Mouse (Mus musculus) hindbrain, embryonic 15.5 days (tissue): ENCODE measurements around the gene Tsen2. TPM values are rescaled to one million over a fixed set of nuclear protein-coding genes. Genes with fewer than 3 reads are reported as not detected.

ENCODE experiments used
- ATAC-seq: fragments of 200-750 bp; cut with Nextera tagmentation; 2 replicates; pipeline ENCODE4 v1.8.0; 2017; ENCODE audit warnings: low read depth, moderate number of reproducible peaks, moderate TSS enrichment; ENCODE audit not compliant: low FRiP score
- H3K27ac ChIP-seq: fragments of 300-500 bp; sonication (generic); replicated peaks from 2 replicates; pipeline ENCODE4 v1.5.1; 2015; ENCODE audit warnings: mild to moderate bottlenecking, inconsistent platforms
- H3K27me3 ChIP-seq: fragments of 300-500 bp; sonication (generic); 2 replicates; pipeline ENCODE4 v1.6.1; 2015; ENCODE audit warnings: control low read depth, inconsistent platforms
- H3K36me3 ChIP-seq: fragments of 300-500 bp; sonication (generic); 2 replicates; pipeline ENCODE4 v1.6.1; 2015; ENCODE audit warnings: control low read depth, inconsistent platforms
- H3K4me1 ChIP-seq: fragments of 300-500 bp; sonication (generic); replicated peaks from 2 replicates; pipeline ENCODE4 v1.6.1; 2015; ENCODE audit warnings: control low read depth, inconsistent platforms
- H3K4me2 ChIP-seq: fragments of 300-500 bp; sonication (generic); 2 replicates; pipeline ENCODE4 v1.6.1; 2015; ENCODE audit warnings: moderate library complexity, mild to moderate bottlenecking, inconsistent platforms
- H3K4me3 ChIP-seq: fragments of 300-500 bp; sonication (generic); 2 replicates; pipeline ENCODE4 v1.5.1; 2015; ENCODE audit warnings: mild to moderate bottlenecking, inconsistent platforms
- H3K9ac ChIP-seq: fragments of 300-500 bp; sonication (generic); 2 replicates; pipeline ENCODE4 v1.6.1; 2015; ENCODE audit warnings: inconsistent platforms
- H3K9me3 ChIP-seq: fragments of 300-500 bp; sonication (generic); 2 replicates; pipeline ENCODE4 v1.6.1; 2016; ENCODE audit warnings: control low read depth, inconsistent platforms
- WGBS: fragments of 180-500 bp; shearing (Covaris S2); methylation state at CpG from one replicate; pipeline ENCODE4 v1.1.7; 2015; 5-methylcytosine and 5-hydroxymethylcytosine counted together
- polyA plus RNA-seq: library from polyadenylated mRNA; unstranded; fragments of >200 nt; fragmentation: Nextera tagmentation; extraction: Ambion mirVana; gene quantifications from 2 replicates; pipeline ENCODE4 v1.2.1, GENCODE M21; 2015

Tsen2 gene
- polyA plus RNA-seq, 1 experiment from 2014 or later, result 35.3 TPM

DNA sequence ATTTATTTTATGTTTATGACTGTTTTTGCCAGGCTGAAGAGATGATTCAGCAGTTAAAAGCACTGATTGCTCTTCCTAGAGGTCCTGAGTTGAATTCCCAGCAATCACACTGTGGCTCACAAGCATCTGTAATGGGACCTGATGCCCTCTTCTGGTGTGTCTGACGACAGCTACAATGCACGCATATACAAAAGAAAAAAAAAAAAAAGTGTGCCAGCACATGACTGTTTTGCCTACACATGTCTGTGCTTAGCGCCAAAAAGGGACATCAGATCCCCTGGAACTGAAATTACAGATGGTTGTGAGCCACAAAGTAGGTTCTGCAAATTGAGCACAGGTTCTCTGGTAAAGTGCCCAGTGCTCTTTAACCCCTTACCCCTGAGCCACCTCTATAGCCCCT, 2.1 kb upstream of the Tsen2 start:
- Histone ChIP-seq H3K4me1 (peaks cover 26% of the 10 kb centered on the region), H3K4me2 (no peak overlapping the region), H3K9ac (no peak overlapping the region), H3K9me3 (no peaks in the 10 kb centered on the region), H3K36me3 (no peaks in the 10 kb centered on the region), H3K27me3 (no peaks in the 10 kb centered on the region), H3K4me3 (no peak overlapping the region), H3K27ac (no peak overlapping the region)
- WGBS, result 72% methylated on average over 3 of the region's 3 CpGs
- no peak for ATAC-seq

DNA sequence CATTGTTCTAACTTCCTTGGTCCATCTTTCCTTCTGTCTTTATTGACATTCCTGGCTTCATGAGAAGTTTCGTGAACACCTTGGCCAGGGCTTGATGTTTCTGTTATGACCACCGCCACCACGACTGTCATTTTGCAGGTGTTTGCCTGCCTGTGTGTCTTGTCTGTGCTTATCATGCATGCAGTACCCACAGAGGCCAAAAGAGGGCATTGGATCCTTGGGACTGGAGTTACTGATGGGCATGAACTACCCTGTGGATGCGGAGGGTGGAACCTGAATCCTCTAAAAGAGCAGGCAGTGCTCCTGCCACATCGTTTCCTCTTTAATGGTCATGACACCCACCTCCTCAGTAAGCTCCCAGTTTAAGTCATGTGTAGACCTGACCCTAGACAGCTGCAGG, 1.8 kb downstream of the Tsen2 start:
- H3K4me1 ChIP-seq, result peaks cover 19% of the 10 kb centered on the region
- no peak overlapping the region for H3K27ac ChIP-seq
- H3K27me3 ChIP-seq, result no peaks in the 10 kb centered on the region
- peaks cover 20% of the 10 kb centered on the region for H3K36me3 ChIP-seq
- no peak overlapping the region for H3K4me3 ChIP-seq
- H3K4me2 ChIP-seq, result no peak overlapping the region
- ATAC-seq, result no peak
- H3K9ac ChIP-seq, result no peak overlapping the region
- no peaks in the 10 kb centered on the region for H3K9me3 ChIP-seq
- 90% methylated on average over 5 of the region's 5 CpGs for WGBS

DNA sequence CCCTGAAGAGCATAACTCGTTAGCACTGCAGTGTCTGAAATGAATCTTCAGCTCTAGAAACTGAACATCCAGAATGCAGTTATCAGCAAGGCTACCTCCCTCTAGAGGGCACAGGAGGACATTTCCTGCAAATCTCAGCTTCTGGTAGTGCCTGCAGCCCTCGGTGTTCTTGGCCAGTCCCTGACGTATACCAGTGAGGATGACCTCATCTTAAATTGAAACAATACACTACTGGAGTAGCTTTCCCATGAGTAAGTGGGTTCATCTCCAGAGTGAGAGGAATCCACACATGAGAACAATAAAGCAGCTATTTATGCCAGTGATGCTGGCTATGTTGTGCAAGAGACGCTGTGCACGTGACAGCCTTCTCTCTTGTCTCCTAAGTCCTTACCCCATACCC, 11.0 kb downstream of the Tsen2 start:
- WGBS, result 85% methylated on average over 5 of the region's 5 CpGs
- ATAC-seq, result no peak
- H3K4me2 ChIP-seq, result no peak overlapping the region
- no peak overlapping the region for H3K9ac ChIP-seq
- no peaks in the 10 kb centered on the region for H3K9me3 ChIP-seq
- no peak overlapping the region for H3K4me3 ChIP-seq
- H3K36me3 ChIP-seq, result peaks cover 48% of the 10 kb centered on the region
- no peaks in the 10 kb centered on the region for H3K27me3 ChIP-seq
- no peak overlapping the region for H3K27ac ChIP-seq
- H3K4me1 ChIP-seq, result no peaks in the 10 kb centered on the region

DNA sequence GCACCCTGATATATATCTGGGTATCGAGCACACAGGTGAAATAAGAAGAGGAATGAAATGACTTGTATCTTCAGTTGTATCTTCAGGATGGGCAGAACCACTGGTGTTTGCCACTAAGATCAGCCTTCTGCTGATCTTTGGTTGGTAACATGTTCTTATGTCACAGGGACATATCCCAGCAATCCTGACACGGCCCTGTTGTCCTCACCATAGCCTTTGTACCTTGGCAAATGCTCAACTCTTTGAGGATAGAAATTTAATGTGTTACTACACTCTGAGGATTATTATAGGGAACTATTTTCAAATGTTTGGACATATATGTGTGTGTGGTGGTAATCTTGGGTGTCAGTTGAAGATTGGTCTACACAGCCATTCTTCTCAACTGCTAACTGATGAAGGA, 13.7 kb downstream of the Tsen2 start:
- Histone ChIP-seq H3K4me1 (no peaks in the 10 kb centered on the region), H3K36me3 (peaks cover 44% of the 10 kb centered on the region), H3K9me3 (no peaks in the 10 kb centered on the region), H3K27ac (no peak overlapping the region), H3K4me2 (no peak overlapping the region), H3K27me3 (no peaks in the 10 kb centered on the region), H3K9ac (no peak overlapping the region), H3K4me3 (no peak overlapping the region)
- 94% methylated on average over 2 of the region's 2 CpGs for WGBS
- ATAC-seq, result no peak

DNA sequence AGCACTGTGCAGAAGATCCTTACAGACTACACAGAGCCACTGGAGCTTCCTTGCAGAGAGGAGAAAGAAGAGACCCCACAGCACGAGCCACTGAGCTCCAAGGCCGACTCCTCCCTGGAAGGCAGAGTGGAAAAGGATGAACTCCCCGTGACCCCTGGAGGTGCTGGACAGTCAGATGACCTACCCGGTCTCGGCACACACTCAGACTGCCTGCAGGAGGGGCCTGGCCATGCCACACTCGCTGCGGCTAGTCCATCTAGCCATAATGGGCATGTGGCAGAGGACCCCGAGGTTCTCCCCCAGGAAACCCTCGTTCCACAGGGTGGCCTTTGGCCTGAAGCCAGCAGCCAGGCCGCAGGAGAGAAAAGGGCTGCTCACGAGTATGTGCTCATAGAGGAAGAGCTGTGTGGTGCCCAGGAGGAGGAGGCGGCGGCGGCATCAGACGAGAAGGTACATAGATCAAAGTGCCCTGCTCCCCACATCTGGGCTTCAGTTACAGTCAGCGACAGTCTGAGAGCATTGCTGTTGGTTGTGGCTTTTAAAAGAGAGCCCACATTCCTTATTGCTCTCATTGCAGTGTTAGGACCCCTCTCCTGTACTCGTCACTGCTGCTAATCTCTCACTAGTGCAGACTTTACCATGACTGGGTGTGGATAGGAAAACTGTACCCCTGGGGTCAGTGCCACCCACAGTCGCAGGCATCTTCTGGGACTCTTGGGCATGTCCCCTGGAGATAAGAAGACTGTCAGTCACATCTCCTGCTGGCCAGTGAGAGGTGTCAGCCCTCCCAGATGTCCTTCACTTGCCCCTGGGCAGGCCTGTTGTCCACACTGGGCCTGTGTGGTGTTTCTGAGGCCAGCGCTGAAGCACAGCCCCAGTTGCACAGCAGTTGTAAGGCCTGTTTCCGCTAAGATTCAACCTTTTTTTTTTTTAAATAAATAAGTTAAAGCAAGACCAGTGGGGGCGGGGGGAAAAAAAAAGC, 15.5 kb downstream of the Tsen2 start:
- WGBS, result 80% methylated on average over 21 of the region's 21 CpGs

DNA sequence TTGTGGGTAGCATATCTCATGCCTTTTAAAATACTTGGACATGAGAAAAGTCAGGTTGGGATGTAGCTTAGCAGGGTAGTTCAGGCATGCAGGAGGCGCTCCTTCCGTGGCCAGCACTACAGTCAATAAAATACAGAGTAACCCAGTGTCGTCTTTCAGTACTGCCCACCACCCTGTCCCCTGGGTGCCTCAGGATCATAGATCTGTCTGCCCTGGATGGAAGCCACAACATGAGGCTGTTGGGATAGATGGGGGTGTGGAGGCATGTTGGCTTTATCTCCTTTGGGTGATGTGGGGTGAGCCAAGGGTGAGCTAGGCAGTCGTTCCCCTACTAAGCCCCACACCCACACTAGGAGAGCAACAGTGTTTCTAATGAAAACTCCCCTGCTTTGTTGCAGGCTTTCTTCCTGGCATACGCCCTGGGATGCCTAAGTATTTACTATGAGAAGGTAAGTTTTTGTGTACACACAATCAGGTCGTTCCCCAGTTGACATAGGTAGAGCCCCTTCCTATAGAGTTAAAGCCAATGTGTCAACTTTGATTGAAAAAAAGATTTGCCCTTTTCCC, 21.1 kb downstream of the Tsen2 start:
- WGBS, result 97% methylated on average over 6 of the region's 6 CpGs

More for the DNA sequence above, 15.5 kb downstream of the Tsen2 start:
- no peaks in the 10 kb centered on the region for H3K27me3 ChIP-seq
- peaks cover 27% of the 10 kb centered on the region for H3K36me3 ChIP-seq
- ATAC-seq, result no peak
- H3K4me1 ChIP-seq, result no peaks in the 10 kb centered on the region
- H3K4me3 ChIP-seq, result no peak overlapping the region
- no peak overlapping the region for H3K27ac ChIP-seq
- H3K9me3 ChIP-seq, result no peaks in the 10 kb centered on the region
- no peak overlapping the region for H3K9ac ChIP-seq
- no peak overlapping the region for H3K4me2 ChIP-seq

DNA sequence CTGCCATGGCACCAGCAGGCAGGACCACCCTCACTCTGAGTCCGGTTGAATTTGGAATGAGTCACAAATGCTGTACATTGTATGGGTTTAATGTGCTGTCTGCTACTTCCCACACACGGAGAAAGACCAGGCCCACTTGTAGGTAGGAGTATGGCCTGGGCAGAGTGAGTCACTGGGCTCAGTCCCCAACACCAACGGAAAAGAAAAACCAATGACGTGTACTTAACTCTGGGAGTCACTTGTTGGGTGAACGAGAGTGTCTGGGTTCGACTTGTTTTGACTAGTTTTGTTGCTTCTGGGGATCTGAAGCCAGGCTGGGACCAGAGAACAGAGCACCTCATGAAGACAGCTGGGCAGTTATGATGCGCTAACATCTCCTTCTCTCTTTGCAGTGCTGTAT, 29.7 kb downstream of the Tsen2 start:
- H3K4me2 ChIP-seq, result no peak overlapping the region
- 92% methylated on average over 7 of the region's 7 CpGs for WGBS
- no peak overlapping the region for H3K27ac ChIP-seq
- H3K36me3 ChIP-seq, result peaks cover 65% of the 10 kb centered on the region
- H3K9ac ChIP-seq, result no peak overlapping the region
- H3K27me3 ChIP-seq, result no peaks in the 10 kb centered on the region
- H3K9me3 ChIP-seq, result no peaks in the 10 kb centered on the region
- no peaks in the 10 kb centered on the region for H3K4me1 ChIP-seq
- no peak overlapping the region for H3K4me3 ChIP-seq
- no peak for ATAC-seq

More for the DNA sequence above, 21.1 kb downstream of the Tsen2 start:
- Histone ChIP-seq H3K9ac (no peak overlapping the region), H3K4me2 (no peak overlapping the region), H3K4me1 (no peaks in the 10 kb centered on the region), H3K4me3 (no peak overlapping the region), H3K36me3 (peaks cover 45% of the 10 kb centered on the region), H3K27me3 (no peaks in the 10 kb centered on the region), H3K27ac (no peak overlapping the region), H3K9me3 (no peaks in the 10 kb centered on the region)
- no peak for ATAC-seq

DNA sequence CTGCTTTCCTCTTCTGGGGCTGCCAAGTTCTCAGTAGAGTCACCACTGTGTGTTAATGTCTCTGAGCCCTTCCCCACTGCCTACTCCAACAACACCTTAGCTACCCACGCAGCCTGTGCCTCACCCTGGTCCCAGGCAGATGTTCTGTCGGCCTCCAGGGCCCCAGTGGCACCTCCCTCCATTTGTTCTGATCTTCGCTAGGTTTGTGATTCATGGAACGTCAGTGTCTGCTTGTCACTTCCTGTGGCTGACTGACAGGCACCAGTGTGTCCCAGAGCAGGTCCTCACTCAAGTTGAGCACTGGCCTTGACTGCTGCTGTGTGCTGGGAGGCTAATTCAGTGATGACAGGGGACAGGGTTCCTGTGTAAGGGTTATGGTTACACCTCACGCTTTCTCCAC, 32.9 kb downstream of the Tsen2 start:
- Histone ChIP-seq H3K9me3 (no peaks in the 10 kb centered on the region), H3K36me3 (peaks cover 53% of the 10 kb centered on the region), H3K4me1 (no peaks in the 10 kb centered on the region), H3K27me3 (no peaks in the 10 kb centered on the region), H3K9ac (no peak overlapping the region), H3K4me2 (no peak overlapping the region), H3K4me3 (no peak overlapping the region), H3K27ac (no peak overlapping the region)
- no peak for ATAC-seq
- 90% methylated on average over 5 of the region's 5 CpGs for WGBS

DNA sequence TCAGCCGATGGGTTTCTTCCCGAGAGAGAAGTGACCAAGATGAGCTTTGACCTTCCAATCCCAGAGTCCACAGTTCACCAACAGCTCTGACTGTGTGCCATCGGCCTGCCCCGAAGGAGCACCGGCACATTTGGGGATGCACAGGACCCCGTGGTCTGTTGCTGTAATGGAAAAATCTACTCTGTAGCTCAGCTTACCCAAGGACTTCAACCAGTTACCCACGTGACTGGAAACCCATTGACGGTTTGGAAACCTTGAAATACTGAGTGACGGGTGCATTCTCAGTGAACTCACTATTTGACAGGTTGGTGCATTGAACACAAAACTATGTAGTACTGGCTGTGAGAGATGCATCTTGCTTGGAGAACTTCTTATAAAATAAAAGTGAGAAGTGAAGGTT, 33.5 kb downstream of the Tsen2 start:
- WGBS, result 93% methylated on average over 9 of the region's 9 CpGs
- Histone ChIP-seq H3K9me3 (no peaks in the 10 kb centered on the region), H3K27me3 (no peaks in the 10 kb centered on the region), H3K36me3 (peaks cover 50% of the 10 kb centered on the region), H3K27ac (no peak overlapping the region), H3K4me2 (no peak overlapping the region), H3K4me1 (no peaks in the 10 kb centered on the region), H3K4me3 (no peak overlapping the region), H3K9ac (no peak overlapping the region)
- ATAC-seq, result no peak

DNA sequence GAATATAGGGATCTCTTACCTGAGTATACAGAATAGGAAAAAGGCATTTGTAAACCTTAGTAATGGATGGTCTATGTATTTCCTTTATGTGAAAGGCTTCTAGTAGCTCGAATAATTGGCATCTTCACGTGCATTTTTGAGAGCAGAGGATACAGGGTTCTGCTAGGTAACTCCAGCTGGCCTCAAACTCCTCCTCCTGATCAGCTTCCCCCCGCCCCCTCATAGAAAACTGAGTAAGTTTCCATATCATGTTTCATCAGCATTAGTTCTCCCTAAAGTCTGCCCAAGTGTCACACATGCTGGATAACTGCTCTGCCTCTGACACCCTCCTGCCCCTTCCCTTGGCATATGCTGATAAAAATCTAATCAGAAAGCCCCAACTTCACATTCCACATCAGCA, 36.3 kb downstream of the Tsen2 start:
- Histone ChIP-seq H3K9ac (no peak overlapping the region), H3K4me2 (no peak overlapping the region), H3K4me1 (no peaks in the 10 kb centered on the region), H3K9me3 (no peaks in the 10 kb centered on the region), H3K36me3 (peaks cover 41% of the 10 kb centered on the region), H3K27ac (no peak overlapping the region), H3K4me3 (no peak overlapping the region), H3K27me3 (no peaks in the 10 kb centered on the region)
- no peak for ATAC-seq
- WGBS, result 90% methylated on average over 3 of the region's 3 CpGs

DNA sequence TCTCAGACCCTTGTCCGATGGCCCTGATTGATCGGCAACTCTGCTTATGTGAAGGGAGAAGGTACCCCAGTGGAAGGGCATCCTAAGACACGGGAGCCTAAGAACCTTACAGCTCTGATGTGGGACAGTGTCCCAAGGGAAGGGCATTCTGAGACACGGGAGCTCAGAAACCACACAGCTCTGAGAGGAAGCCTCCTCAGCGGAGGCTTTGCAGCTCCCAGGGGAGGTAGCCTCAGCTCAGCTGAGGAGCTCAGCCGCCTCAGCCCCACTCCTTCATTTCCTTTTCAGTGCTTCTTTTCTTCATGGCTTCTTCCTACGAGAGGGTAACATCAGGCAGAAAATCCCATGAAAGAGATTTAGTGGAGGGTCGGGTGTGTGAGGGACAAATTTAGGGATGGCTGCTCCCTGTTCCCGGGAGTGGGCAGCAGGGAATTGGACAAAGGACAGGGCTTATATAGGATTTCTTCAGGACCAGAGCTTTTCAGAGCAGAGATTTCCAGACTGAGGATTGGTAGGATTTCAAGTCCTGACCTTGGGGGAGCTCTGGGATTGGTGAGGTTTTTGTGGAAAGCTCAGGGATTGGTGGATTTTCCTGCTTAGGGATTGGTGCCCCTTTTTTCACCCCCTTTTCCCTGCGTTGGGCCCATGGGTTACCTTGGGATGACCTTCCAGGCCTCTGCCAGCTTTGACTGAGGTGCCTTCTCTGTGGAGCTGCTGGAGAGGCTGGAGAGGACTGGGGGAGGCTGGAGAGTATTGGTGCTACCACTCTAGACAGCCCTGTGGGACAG, 38.1 kb downstream of the Tsen2 start:
- Histone ChIP-seq H3K9me3 (no peaks in the 10 kb centered on the region), H3K9ac (no peak overlapping the region), H3K4me1 (no peaks in the 10 kb centered on the region), H3K27ac (no peak overlapping the region), H3K27me3 (no peaks in the 10 kb centered on the region), H3K36me3 (peaks cover 24% of the 10 kb centered on the region), H3K4me3 (no peak overlapping the region), H3K4me2 (no peak overlapping the region)
- ATAC-seq, result no peak
- 84% methylated on average over 10 of the region's 10 CpGs for WGBS
